Comparison of ENCODE assay signal across 24 mouse cellular contexts in genomic region chr11:100457711-100458110, GRCm38 (mm10).
"Had no signal": no experiment of that assay in that cellular context is flagged by ENCODE, and none has a peak within 500 bp of the region (broad histone marks: within the 10 kb centered on the region; RNA-seq: fewer than 3 reads in every experiment).

No protein-coding gene starts in this region.

- H3K4me1 ChIP-seq: heart, embryonic 13.5 days; heart, embryonic 15.5 days; hindbrain, embryonic 13.5 days; hindbrain, embryonic 15.5 days; limb, embryonic 13.5 days; limb, embryonic 15.5 days had no signal

- H3K9ac ChIP-seq: forebrain, postnatal 0 days; heart, embryonic 13.5 days; heart, embryonic 15.5 days; hindbrain, embryonic 13.5 days; hindbrain, embryonic 15.5 days; limb, embryonic 13.5 days; limb, embryonic 15.5 days had no signal

- H3K27ac ChIP-seq: heart, adult 2 months; heart, embryonic 13.5 days; heart, embryonic 15.5 days; hindbrain, embryonic 13.5 days; hindbrain, embryonic 15.5 days; hindbrain, postnatal 0 days; layer of hippocampus, adult 2 months; limb, embryonic 13.5 days; limb, embryonic 15.5 days had no signal

- H3K4me3 ChIP-seq: heart, adult 2 months; heart, embryonic 13.5 days; heart, embryonic 15.5 days; hindbrain, embryonic 13.5 days; hindbrain, embryonic 15.5 days; layer of hippocampus, adult 2 months; limb, embryonic 13.5 days; limb, embryonic 15.5 days had no signal

- H3K27me3 ChIP-seq: heart, embryonic 13.5 days; heart, embryonic 15.5 days; hindbrain, embryonic 13.5 days; hindbrain, embryonic 15.5 days; limb, embryonic 13.5 days; limb, embryonic 15.5 days had no signal

- H3K9me3 ChIP-seq: heart, embryonic 13.5 days; heart, embryonic 15.5 days; hindbrain, embryonic 13.5 days; hindbrain, embryonic 15.5 days; limb, embryonic 13.5 days; limb, embryonic 15.5 days had no signal

- ATAC-seq: forebrain, postnatal 0 days; hindbrain, postnatal 0 days; intestine, postnatal 0 days had no signal

- DNase-seq: forebrain, postnatal 0 days; gastrocnemius, postnatal 14 days; gastrocnemius, postnatal 36 days; heart, adult 11 months; heart, adult 2 months; heart, postnatal 14 days; heart, postnatal 36 days; kidney, adult 18-20 months; kidney, adult 8-10 months; kidney, postnatal 10 days; kidney, postnatal 25 days; kidney, postnatal 4 days; layer of hippocampus, postnatal 36 days; left cerebral cortex, postnatal 4 days had no signal

- H3K4me2 ChIP-seq: heart, embryonic 11.5 days; heart, embryonic 13.5 days; heart, embryonic 15.5 days; hindbrain, embryonic 13.5 days; hindbrain, embryonic 15.5 days; limb, embryonic 13.5 days; limb, embryonic 15.5 days had no signal
